Mouse (Mus musculus): ENCODE measurements at regions not wholly inside any gene's neighbourhood (a gene's known extent, or its start where the extent isn't known, plus 50 kb on each side); places are given as distances from the start of the nearest gene placed in this dataset. TPM values are rescaled to one million over a fixed set of nuclear protein-coding genes. Genes with fewer than 3 reads are reported as not detected.

Small RNA genes lying in the stretch of these regions (microRNA-seq; reads per million reads assigned to microRNA genes)
- gene Gm24369: not detected
